Mouse (Mus musculus) brain, embryonic 14.5 days (tissue): ENCODE results near the gene Cntd1.

Experiments
- CTCF ChIP-seq: fragments of 200-500 bp; IDR thresholded peaks from 2 replicates; pipeline ENCODE4 v1.5.1; 2012; ENCODE audit warnings: inconsistent platforms, mild to moderate bottlenecking, moderate library complexity, borderline replicate concordance; ENCODE audit not compliant: insufficient read depth, insufficient read length; ENCODE audit errors: extremely low read depth
- POLR2A ChIP-seq: fragments of 200-500 bp; IDR thresholded peaks from 2 replicates; pipeline ENCODE4 v1.6.1; 2012; ENCODE audit warnings: mild to moderate bottlenecking, inconsistent platforms, borderline replicate concordance; ENCODE audit not compliant: poor library complexity, insufficient read depth, insufficient read length, severe bottlenecking; ENCODE audit errors: extremely low read depth

DNA sequence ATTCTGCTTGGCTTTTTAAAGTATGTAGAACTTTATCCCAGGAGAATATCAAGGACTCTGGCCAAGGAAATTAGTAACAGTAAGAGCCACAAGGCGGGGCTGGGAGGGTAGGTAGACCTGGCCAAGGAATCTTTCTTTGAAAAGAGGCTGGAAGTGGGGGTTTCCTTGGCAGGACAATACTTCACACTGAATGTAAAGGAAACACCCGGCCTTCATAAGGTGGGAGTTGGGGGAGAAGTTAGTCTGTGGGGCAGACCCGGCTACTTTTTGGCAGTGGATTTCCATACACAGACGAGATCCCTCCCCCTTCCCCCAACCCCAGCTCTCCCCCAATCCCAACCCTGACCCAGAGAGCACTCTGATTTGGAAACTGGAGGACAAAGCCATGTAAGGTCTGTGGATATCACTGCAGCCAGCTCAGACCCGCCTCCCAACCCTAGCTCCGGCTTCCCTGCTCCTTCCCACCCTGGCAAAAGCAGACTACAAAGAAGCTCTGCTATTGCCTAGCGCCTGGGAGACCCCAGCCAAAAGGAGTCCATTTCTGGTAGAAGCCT, 51.6 kb downstream of the Cntd1 start, which contains the start of gene Aoc3:
- no peak for TF ChIP-seq POLR2A
- TF ChIP-seq CTCF = no peak
